Mouse (Mus musculus): Measurements from ENCODE around the gene Eya2.

Eya2 gene

GRCm38 (mm10) chr2:165651031-165651430 is 56.2 kb downstream of the Eya2 start:
- in situ Hi-C loops (cut with MboI, MseI) = no loop called here

DNA sequence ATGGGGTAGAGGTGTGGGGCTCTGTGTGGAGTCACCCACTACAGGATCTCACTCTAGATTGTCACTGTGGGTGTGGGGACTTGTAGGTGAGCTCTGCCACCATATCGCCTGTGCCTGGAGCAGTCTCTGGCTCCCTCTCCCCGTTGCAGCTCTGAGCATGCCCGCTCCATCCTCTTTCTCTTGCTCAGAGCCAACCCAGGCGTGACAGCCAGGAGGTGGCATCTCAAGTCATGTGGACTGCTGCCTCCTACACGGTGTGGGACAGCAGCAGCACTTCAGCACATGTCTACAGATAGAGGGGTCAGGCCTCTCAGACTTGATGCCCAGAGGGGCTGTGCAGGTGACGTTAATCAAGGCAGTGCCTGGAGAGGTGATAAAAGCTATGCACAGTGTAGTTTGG is 57.4 kb downstream of the Eya2 start:
- in situ Hi-C loops (cut with MboI, MseI) = no loop called here

GRCm38 (mm10) chr2:165653001-165653921 is 58.4 kb downstream of the Eya2 start:
- in situ Hi-C loops (cut with MboI, MseI) = no loop called here

- in situ Hi-C loops (cut with MboI, MseI) = no loop called here
Observed at GRCm38 (mm10) chr2:165654151-165654550, 59.3 kb downstream of the Eya2 start.

DNA sequence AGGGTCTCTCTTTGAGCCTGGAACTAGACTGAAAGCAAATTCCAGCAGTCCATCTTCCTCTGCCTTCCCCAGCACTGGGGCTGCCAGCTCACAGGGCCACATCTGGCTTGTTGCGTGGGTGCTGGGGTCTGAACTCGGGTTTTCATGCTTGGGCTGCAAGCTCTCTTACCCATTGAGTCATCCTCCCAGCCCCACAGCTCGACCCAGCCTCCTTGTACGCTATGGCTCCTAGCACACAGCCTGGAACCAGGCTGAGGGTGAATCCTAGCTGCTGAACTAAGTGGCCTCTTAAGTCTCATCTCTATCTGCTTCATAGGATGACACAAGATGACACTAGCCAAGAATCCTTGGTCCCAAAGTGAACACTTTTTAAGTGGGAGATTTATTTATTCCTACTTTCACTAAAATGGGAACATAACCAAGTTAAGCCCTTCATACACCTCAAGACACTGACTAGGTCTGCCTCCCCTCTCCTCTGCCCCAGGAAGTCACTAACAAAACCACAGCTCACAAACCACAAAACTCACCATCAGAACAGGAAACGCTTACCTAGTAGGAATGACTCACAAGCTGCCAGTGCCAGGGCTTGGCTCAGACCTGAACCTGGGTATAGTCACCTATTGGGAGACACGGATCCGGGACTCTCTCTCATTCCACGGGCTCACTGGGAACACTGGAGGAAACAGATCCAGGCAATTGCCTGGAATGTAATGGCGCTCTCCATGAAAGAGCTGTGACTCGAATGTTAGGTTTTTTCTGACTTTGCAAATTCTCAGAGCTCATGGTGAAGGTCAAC is 60.1 kb downstream of the Eya2 start:
- in situ Hi-C loops (cut with MboI, MseI) = no loop called here

DNA sequence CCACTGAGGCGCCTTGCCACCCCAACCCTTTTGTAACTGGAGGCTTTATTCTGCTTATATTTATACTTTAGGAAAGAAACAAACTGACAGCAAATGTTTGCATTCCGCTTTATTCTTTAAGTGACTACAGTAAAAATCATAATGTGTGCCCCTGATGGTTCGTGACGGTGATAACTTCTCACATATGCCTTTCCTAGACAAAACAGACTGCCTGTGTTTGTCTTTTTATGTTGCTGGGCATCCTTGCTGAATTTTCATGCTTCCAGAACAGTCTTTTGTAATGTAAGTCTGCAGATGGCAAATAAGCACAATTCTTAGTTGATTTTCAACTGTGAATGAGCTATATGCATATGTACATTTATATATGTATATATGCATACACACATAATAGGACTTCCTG is 61.7 kb downstream of the Eya2 start:
- in situ Hi-C loops (cut with MboI, MseI) = no loop called here

DNA sequence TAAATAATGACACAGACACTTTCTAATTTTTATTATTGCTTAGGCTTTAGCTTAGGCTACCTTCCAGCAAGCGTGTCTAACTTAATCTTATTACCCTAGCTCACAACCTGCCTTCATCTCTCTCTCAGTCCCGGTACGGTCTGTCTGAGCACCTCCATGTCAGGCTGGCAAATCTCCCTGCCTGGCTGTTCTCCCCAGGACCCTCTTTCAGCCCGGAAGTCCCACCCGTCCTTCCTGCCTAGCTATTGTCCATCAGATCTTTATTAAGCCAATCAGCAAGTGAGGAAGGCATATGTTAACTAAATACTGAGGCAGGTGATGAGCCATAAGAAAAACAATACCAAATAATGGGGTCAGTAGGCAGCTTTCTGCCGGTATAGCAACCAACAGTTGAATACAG is 62.1 kb downstream of the Eya2 start:
- in situ Hi-C loops (cut with MboI, MseI) = no loop called here

DNA sequence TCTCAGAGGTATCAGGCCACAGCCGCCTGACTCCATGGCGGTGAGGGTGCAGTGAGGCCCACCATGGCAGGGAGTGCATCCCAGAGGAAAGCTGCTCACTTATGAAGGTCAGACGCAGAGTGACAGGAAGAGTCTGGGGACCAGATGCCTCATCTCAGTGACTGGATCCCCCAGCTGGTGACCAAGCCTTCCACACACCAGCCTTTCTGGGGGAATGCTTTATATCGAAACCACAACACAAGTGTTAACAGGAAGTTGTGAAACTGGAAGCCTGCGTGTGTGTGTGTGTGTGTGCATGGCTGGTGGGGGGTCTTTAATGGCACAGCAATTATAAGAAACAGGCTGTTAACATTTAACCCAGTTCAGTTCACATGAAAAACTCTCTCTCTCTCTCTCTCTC is 64.7 kb downstream of the Eya2 start:
- in situ Hi-C loops (cut with MboI, MseI) = no loop called here

- in situ Hi-C loops (cut with MboI, MseI) = no loop called here
Observed at GRCm38 (mm10) chr2:165663266-165663665, 68.4 kb downstream of the Eya2 start.

- in situ Hi-C loops (cut with MboI, MseI) = no loop called here
Observed at GRCm38 (mm10) chr2:165664648-165665047, 69.8 kb downstream of the Eya2 start.

DNA sequence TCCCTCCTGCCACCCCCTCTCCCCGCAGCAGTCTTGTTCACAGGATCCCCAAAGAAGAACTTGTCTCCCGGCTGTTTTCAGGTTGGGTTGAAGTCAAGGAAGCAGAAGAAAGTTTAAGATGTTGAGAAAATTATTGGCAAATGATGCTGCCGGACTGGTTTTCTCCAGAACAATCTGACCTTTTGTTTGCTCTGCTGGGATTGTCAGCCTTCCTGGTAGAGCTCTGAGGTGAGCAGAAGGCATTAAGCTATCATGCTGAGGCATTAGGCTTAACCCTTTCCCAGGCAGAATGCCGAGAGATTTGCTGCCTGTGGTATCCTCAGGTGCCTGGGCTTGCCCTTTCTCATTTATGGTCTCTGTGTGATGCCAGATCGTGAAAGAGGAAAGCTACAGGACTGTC is 70.3 kb downstream of the Eya2 start:
- in situ Hi-C loops (cut with MboI, MseI) = no loop called here

DNA sequence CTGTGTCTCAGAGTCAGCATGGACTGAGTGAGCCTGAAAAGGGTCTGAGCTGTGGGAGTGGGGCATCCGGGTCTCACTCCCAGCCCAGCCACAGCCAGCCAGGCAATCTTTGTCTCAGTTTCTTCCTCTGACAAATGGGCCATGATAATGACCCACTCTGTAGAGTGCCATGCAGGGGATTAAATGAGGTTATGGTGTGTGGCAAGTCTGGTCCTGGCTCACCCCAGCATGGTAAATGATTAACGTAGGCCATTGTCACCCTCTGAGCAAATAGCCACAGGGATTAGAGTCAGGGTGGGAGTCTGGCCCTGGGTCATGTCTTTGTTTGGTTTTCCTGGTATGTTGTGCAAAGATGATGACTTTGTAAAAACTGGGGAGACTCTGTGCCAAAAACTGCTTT is 72.3 kb downstream of the Eya2 start:
- in situ Hi-C loops (cut with MboI, MseI) = no loop called here

DNA sequence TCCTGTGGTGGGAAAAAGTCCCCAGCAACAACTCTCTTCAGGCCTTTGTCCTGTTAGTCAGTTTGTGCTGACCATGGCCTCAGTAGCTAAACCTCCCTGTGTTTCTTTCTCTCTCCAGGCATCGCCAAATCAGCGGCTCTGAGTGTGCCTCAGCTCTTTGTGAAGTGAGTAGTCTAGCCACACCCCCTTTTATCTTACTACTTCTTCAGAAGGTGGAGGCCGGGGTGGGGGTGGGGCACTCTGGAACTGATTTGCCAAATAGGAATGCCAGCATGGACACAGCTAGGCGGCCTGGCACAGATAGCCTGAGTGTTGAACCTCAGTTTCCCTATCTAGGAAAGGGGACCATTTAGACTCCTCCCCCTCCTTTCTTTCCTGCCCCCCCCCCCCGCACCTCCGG is 87.9 kb downstream of the Eya2 start:
- in situ Hi-C loops (cut with MboI, MseI) = no loop called here

- in situ Hi-C loops (cut with MboI, MseI) = no loop called here
Observed at GRCm38 (mm10) chr2:165687516-165687915, 92.7 kb downstream of the Eya2 start.

DNA sequence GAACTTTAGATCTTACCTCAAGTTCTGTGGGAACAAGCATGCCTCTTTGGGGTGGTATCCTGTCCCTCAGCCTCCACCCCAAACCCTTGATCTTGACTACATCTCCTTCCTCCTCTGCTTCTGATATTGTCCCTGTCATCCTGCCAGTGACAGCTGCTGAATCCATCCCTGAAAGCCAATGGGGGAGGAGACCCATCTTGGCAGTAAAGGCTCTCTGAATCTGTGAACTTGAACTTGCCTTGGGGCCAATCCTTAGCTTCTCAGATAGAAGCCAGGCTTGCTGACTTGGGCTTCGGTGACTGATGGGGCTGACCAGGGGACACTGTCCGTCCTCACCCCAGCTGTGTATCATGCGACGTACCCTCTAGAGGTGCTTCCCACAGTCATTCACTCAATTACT is 94.1 kb downstream of the Eya2 start:
- in situ Hi-C loops (cut with MboI, MseI) = no loop called here

- in situ Hi-C loops (cut with MboI, MseI) = no loop called here
Observed at GRCm38 (mm10) chr2:165691016-165691415, 96.2 kb downstream of the Eya2 start.

- in situ Hi-C loops (cut with MboI, MseI) = no loop called here
Observed at GRCm38 (mm10) chr2:165692944-165693660, 98.3 kb downstream of the Eya2 start.

- in situ Hi-C loops (cut with MboI, MseI) = no loop called here
Observed at GRCm38 (mm10) chr2:165694767-165695166, 99.9 kb downstream of the Eya2 start.

GRCm38 (mm10) chr2:165700252-165700908 is 105.5 kb downstream of the Eya2 start:
- in situ Hi-C loops (cut with MboI, MseI) = no loop called here

GRCm38 (mm10) chr2:165703033-165703805 is 108.4 kb downstream of the Eya2 start:
- in situ Hi-C loops (cut with MboI, MseI) = no loop called here

- in situ Hi-C loops (cut with MboI, MseI) = no loop called here
Observed at GRCm38 (mm10) chr2:165708266-165708665, 113.4 kb downstream of the Eya2 start.
